Mouse (Mus musculus) forebrain, embryonic 16.5 days (tissue): ENCODE measurements at regions not wholly inside any gene's neighbourhood (a gene's known extent, or its start where the extent isn't known, plus 50 kb on each side); places are given as distances from the start of the nearest gene placed in this dataset.

Experiments
- ATAC-seq: fragments of 200-750 bp; cut with Nextera tagmentation; 2 replicates; pipeline ENCODE4 v1.8.0; 2017; ENCODE audit warnings: mild to moderate bottlenecking, moderate library complexity
- H3K27ac ChIP-seq: fragments of 300-500 bp; sonication (generic); 2 replicates; pipeline ENCODE4 v1.5.1; 2014; ENCODE audit warnings: low read length, control low read depth
- H3K27me3 ChIP-seq: fragments of 300-500 bp; sonication (generic); replicated peaks from 2 replicates; pipeline ENCODE4 v1.6.1; 2014; ENCODE audit warnings: low read length; ENCODE audit not compliant: control insufficient read depth, insufficient read depth
- H3K36me3 ChIP-seq: fragments of 300-500 bp; sonication (generic); 2 replicates; pipeline ENCODE4 v1.6.1; 2014; ENCODE audit not compliant: control insufficient read depth, insufficient read depth
- H3K4me1 ChIP-seq: fragments of 300-500 bp; sonication (generic); replicated peaks from 2 replicates; pipeline ENCODE4 v1.6.1; 2014; ENCODE audit warnings: low read length; ENCODE audit not compliant: control insufficient read depth, insufficient read depth
- H3K4me2 ChIP-seq: fragments of 300-500 bp; sonication (generic); 2 replicates; pipeline ENCODE4 v1.6.1; 2014; ENCODE audit warnings: mild to moderate bottlenecking, low read length, control low read depth
- H3K4me3 ChIP-seq: fragments of 300-500 bp; sonication (generic); replicated peaks from 2 replicates; pipeline ENCODE4 v1.5.1; 2014; ENCODE audit warnings: mild to moderate bottlenecking, low read length, control low read depth
- H3K9ac ChIP-seq: fragments of 300-500 bp; sonication (generic); replicated peaks from 2 replicates; pipeline ENCODE4 v1.6.1; 2014; ENCODE audit warnings: low read depth, low read length, control low read depth
- H3K9me3 ChIP-seq: fragments of 300-500 bp; sonication (generic); 2 replicates; pipeline ENCODE4 v1.6.1; 2016; ENCODE audit warnings: low read length; ENCODE audit not compliant: control insufficient read depth
- WGBS: fragments of 180-500 bp; shearing (Covaris S2); extraction: QIAGEN DNeasy Blood & Tissue Kit; methylation state at CpG from one replicate; pipeline ENCODE4 v1.1.7; 2014; 5-methylcytosine and 5-hydroxymethylcytosine counted together

DNA sequence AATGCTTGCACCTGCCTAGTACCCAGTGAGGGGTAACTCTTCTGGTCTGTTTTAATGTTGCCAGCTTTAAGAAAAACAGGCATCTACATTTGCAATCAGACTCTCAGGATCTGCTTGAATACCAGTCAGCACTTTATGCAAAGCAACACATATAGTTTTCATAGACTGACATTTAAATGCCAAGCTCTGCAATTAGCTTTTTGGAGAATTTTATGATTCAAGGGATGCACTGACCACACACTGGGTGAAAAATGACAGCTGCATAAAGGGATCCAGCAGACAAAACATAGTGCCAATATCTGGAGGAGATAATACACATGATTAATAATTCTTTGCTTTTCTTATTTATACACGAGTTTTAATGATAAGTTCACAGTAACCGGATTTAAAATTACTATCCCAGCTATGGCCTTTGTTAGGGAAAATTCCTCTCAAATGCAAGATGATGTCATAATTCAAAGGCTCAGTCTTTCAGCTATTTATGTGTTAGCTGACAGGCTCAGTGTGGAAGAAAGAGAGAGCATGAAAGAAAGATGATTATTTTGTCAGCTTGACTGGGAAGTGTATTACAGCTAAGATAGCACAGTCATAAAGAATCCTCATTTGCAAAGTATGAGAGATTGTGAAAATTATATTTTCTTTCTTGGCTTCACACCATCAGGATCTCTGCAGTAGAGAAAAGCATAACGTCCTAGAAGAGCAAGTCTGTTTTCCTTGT lies 219.0 kb upstream of the Cenpq start:
- Histone ChIP-seq H3K27ac (no peak overlapping the region; the same call in 1 of the 2 replicates), H3K4me2 (no peak overlapping the region), H3K9me3 (no peaks in the 10 kb centered on the region), H3K36me3 (no peaks in the 10 kb centered on the region), H3K4me1 (no peaks in the 10 kb centered on the region), H3K4me3 (no peak overlapping the region), H3K9ac (no peak overlapping the region), H3K27me3 (no peaks in the 10 kb centered on the region)
- WGBS: 52% methylated on average over 3 of the region's 3 CpGs
- peak; percentile 84 for ATAC-seq

DNA sequence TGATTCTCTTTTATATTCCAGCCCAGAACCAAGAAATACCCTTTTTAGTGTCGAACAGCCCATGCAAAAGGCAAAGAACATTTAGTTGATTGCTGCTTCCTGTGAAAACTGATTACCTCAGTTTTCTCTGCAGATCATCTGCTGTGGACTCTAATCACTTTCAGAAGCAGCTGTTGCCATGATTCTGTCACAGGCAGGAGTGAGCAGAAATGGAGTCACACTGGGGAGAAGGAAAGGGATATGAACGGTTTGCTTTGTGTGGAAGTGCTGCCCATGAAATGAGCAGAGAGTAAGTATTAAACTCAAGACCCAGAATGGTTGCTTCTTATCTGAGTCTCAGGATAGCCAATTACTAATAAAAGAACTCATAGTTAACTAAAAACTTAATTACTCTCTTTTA lies 217.6 kb upstream of the Cenpq start:
- H3K9me3 ChIP-seq: no peaks in the 10 kb centered on the region
- H3K4me1 ChIP-seq: no peaks in the 10 kb centered on the region
- H3K27me3 ChIP-seq: no peaks in the 10 kb centered on the region
- H3K9ac ChIP-seq: no peak overlapping the region
- no peaks in the 10 kb centered on the region for H3K36me3 ChIP-seq
- WGBS: 61% methylated on average over 2 of the region's 2 CpGs
- H3K4me2 ChIP-seq: no peak overlapping the region
- ATAC-seq: no peak
- no peak overlapping the region for H3K27ac ChIP-seq
- no peak overlapping the region for H3K4me3 ChIP-seq

DNA sequence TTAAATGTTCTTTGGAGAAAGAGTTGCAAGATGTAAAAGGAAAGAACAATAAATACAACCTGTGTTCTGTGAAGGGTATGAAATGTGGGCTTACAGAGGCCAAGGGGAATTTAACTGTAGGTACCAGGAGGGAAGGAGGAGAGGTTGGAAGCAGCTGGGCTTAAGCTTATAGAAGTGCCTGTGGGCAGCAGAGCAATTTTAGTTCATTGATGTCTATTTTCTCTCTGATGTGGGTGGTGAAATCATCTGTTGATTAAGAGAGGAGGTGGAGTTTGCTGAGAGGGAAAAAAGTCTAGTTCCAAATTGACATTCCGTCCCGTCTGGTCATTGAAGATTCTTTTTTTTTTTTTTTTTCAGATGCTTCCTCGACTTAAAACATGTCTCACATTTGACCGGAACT lies 209.7 kb upstream of the Cenpq start:
- no peaks in the 10 kb centered on the region for H3K27me3 ChIP-seq

DNA sequence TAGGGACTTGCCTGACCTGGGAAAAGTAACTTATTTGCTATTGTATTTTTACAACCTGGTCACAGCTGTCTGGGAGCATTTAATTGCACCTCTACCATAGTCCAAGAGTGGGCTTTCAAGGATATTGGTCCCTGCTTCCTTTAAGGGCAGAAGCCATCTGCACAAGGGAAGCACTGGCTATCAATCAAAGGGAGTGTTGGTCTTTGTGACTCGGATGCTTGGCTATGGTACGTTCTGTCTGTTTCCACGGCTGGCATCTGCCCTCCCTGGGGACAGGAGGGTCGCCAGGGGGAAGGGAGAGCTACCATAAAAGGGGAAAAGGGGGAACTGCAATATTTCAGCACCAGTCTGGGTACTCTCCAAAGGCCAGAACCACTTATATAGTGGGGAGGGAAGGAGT lies 190.7 kb upstream of the Cenpq start:
- WGBS: 63% methylated on average over 4 of the region's 4 CpGs
- H3K27ac ChIP-seq: no peak overlapping the region
- no peaks in the 10 kb centered on the region for H3K9me3 ChIP-seq
- ATAC-seq: no peak
- no peak overlapping the region for H3K9ac ChIP-seq
- no peak overlapping the region for H3K4me3 ChIP-seq
- H3K36me3 ChIP-seq: no peaks in the 10 kb centered on the region
- H3K4me2 ChIP-seq: no peak overlapping the region
- H3K4me1 ChIP-seq: no peaks in the 10 kb centered on the region
- no peaks in the 10 kb centered on the region for H3K27me3 ChIP-seq

More for the DNA sequence above, 209.7 kb upstream of the Cenpq start:
- H3K36me3 ChIP-seq: no peaks in the 10 kb centered on the region
- no peaks in the 10 kb centered on the region for H3K9me3 ChIP-seq
- H3K4me2 ChIP-seq: no peak overlapping the region
- H3K4me1 ChIP-seq: no peaks in the 10 kb centered on the region
- H3K4me3 ChIP-seq: no peak overlapping the region
- no peak for ATAC-seq
- 90% methylated on average over 4 of the region's 4 CpGs for WGBS
- no peak overlapping the region for H3K27ac ChIP-seq
- no peak overlapping the region for H3K9ac ChIP-seq

DNA sequence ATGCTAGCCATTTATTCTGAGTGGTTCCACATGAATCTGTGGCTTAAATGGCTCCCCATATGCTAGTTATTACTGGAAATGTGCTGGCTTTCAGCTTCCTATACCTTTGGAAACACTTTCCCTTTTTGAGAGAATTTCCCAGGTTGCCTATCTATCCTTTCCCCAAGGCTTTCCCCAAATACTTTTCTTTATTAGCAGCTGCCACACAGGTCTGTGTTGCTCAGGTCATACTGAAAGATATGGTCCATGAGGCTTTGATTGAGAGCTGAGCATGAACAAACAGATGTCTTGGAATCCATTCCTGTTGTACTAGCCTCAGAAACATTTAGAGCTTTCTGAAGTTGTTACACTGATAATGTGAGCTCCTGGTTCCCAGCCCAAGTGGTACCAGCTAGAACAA lies 188.1 kb upstream of the Cenpq start:
- H3K9me3 ChIP-seq: no peaks in the 10 kb centered on the region
- H3K27me3 ChIP-seq: no peaks in the 10 kb centered on the region
- H3K4me2 ChIP-seq: no peak overlapping the region
- no peak for ATAC-seq
- H3K4me1 ChIP-seq: no peaks in the 10 kb centered on the region
- H3K27ac ChIP-seq: no peak overlapping the region
- H3K36me3 ChIP-seq: no peaks in the 10 kb centered on the region
- no peak overlapping the region for H3K4me3 ChIP-seq
- H3K9ac ChIP-seq: no peak overlapping the region

DNA sequence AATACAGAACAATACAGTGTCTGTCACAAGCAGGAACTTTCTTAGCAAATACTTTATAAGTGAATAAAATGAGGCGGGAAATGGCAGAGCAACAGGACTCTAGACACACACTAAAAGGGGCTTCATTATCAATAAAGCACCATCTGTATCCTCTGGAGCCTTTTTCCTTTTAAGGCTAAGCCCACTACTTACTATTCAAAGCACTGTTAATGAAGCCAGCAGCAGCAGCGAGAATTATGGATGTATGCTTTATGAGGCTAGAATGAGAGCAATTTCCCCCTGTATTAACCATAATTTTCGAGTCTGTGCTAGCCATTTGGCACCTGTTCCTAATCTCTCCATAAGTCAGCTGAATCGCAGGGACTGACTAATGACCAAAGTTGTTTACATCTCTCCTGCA lies 169.1 kb upstream of the Cenpq start:
- no peak overlapping the region for H3K27ac ChIP-seq
- H3K36me3 ChIP-seq: no peaks in the 10 kb centered on the region
- no peaks in the 10 kb centered on the region for H3K9me3 ChIP-seq
- H3K4me3 ChIP-seq: no peak overlapping the region
- H3K9ac ChIP-seq: no peak overlapping the region
- WGBS: 52% methylated on average over 4 of the region's 4 CpGs
- H3K4me1 ChIP-seq: no peaks in the 10 kb centered on the region
- no peaks in the 10 kb centered on the region for H3K27me3 ChIP-seq
- H3K4me2 ChIP-seq: no peak overlapping the region
- ATAC-seq: peak; percentile 33; the same call in 1 of the 2 replicates

DNA sequence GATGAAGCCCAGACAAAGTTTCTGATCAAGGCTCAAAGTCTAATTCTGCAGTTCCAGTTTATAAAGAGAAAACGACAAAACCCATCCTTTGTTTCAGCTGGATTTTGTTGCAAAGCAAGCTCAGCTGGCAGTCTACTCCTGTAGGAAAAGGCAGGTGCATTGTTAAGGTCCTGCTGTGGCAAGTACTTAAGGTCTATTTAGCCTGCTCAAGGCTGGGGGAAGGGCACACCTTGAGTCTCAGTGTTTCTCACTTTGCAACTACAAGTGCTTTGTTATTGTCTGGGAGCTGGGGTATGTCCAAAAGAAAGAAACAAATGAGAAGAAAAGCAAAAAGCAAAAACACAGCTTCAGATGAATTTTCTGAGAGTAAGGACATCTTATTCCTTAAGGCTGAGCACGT lies 136.0 kb upstream of the Cenpq start:
- no peaks in the 10 kb centered on the region for H3K36me3 ChIP-seq
- no peak overlapping the region for H3K9ac ChIP-seq
- H3K27ac ChIP-seq: no peak overlapping the region
- no peak for ATAC-seq
- no peaks in the 10 kb centered on the region for H3K9me3 ChIP-seq
- H3K27me3 ChIP-seq: no peaks in the 10 kb centered on the region
- no peaks in the 10 kb centered on the region for H3K4me1 ChIP-seq
- no peak overlapping the region for H3K4me3 ChIP-seq
- no peak overlapping the region for H3K4me2 ChIP-seq
- WGBS: 20% methylated on average over 2 of the region's 2 CpGs
